Mouse (Mus musculus): Measurements from ENCODE around the gene Socs3.

DNA sequence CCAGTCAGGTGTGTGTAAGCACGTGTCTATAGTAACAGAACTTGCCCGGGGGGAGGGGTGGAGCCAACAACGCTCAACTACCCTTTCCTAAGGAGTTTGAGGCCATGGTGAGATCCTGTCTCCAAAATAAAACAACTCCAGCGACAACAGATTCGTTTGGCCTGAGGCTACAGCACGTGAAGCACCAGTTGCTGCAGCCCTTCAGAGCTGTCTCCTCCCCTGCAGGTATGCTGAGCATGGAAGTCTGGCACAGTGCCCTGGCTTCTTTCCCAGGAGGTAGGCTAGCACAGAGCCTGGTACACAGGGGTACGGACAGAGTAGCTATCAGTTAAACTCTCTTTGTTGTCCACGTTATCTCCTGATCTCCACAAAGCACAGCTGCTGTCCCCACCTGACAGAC lies 33.6 kb downstream of the Socs3 start:
- no peak for TF ChIP-seq POLR2A (IDR thresholded peaks at IDR 0.05; ENCODE audit: borderline replicate concordance, control insufficient read depth, low read depth, low read length)
- TF ChIP-seq CTCF (IDR thresholded peaks at IDR 0.05; ENCODE audit: control insufficient read depth, insufficient read depth, low read length): no peak

Data from bone marrow, adult 2 months (tissue).